Mouse (Mus musculus): ENCODE measurements around the gene Ttc32.
"Not testable (repeated sequence)": the region's sequence is repeated elsewhere in the genome, so short reads cannot be mapped to it uniquely, and the experiment has no call there.

The Ttc32 gene

DNA sequence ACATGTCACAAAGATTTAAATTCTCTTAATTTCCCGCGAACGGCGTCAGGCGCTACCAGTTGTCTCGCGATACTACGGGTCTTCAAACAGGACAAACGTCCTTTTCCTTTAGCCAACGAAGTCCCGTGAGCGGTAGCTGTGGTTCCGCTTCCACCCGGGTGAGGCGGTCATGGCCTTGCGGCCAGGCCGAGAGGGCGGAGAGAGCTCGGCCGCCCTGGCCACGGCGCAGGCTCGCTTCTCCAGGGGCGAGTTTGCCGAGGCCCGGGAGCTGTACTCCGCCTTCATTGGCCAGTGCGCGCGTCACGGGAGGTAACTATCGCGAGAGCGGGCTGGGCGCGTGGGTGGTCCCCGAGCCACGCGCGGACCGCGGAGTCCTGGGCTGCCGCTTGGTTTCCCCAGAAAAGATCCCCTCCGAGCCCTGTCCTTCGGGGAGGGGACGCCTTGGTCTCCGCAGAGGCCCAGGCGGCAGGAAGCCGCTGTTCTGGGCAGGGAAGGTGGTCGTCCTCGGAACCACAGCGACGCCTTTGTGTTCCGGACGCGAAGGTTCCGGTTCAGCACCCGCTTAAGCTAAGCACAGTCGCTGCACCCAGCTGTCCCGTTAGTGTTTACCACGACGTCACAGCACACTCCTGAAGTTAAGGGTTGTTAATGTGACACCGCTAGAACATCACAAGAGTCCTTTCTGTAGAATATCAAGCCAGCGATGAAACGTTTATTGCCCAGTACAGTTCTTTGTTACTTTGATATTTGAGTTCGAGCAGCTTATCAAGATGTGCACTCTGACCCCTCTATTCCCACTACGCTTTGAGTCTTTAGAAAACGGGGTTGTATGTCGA lies at the start of gene Ttc32:
Gene Ttc32 (plus strand): TSS at position 110 of the 836 bp plus-strand sequence.
- peak; percentile 96 to 97 for DNase-seq

DNA sequence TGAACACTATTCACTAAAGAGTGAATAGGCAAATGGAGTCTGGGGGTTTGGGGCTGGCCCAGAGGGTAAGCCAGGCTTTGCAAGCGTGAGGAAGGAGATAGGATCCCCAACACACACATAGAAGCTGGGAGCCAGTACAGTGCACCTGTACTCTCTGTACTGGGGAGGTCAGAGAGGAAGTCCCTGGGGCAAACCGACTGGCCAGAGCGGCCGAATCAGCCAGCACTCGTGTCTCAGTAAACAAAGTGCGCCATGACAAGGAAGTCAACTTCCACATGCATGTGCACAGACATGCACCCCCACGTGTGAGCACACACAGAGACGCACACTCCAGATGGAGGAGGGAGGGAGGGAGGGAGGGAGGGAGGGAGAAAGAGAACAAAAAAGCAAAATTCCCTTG lies 36.6 kb upstream of the Ttc32 start:
- no peak for DNase-seq

GRCm38 (mm10) chr12:8998318-8998717 lies 31.5 kb upstream of the Ttc32 start:
- DNase-seq, result peak; percentile 23 to 28

- DNase-seq, result peak; percentile 60 to 69
These were observed 27.7 kb upstream of the Ttc32 start for GRCm38 (mm10) chr12:9002038-9002648.

GRCm38 (mm10) chr12:9007146-9007545 lies 22.7 kb upstream of the Ttc32 start:
- no peak for DNase-seq

GRCm38 (mm10) chr12:9007811-9008210 lies 22.0 kb upstream of the Ttc32 start:
- no peak for DNase-seq

DNA sequence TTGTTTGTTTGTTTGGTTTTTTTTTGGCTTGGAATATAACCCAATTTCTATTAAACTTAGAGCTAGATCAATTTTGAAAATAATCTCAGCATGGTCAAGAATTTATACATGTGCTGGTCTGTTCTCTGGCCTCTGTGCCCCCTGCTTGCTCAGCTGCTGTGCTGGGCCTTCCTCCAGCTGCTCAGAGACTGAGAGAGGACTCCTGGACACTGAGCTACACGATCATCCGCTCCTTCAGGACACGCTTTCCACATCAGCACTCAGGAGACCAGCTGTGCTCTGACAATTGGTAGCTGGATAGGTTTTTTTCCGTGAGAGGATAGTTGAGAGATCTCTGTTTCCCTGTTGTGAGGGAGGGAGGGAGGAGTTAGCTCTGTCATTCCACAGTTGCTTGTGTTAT lies 19.5 kb upstream of the Ttc32 start:
- no peak for DNase-seq

- no peak for DNase-seq
These were observed 13.4 kb upstream of the Ttc32 start for GRCm38 (mm10) chr12:9016376-9016775.

DNA sequence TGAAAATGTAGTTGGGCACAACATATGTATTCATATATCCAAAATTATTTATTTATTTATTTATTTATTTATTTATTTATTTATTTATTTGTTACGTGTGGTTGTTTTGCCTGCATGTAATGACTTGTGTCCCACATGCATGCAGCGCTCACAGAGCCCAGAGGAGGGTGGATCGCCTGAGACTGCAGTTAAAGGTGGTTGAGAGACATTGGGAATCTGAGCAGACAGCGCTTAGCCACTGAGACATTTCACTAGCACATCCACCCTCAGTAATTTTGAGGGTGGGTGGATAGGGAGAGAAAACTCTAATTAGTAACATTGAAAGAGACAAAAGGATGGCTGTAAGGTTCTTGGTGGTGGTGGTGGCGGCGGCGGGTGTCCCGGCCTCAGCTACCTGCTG lies 9.4 kb upstream of the Ttc32 start:
- no peak for DNase-seq

DNA sequence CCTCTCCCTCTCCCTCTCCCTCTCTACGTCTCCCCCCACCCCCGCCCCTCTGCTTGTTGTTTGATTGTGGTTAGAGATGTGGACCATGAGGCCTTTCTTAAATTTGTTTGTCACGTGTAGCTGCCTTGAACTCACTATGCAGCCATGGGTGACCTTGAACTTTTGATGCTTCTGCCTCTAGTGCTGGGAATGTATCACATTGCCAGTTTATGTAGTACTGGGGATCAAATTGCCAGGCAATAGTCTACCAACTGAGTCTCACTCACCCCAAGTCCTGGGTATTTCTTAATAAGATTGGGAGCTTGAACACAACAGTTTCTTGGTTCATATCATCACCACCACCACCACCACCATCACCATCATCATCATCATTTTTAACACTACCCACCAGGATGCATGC lies 8.8 kb upstream of the Ttc32 start:
- DNase-seq, result no peak

DNA sequence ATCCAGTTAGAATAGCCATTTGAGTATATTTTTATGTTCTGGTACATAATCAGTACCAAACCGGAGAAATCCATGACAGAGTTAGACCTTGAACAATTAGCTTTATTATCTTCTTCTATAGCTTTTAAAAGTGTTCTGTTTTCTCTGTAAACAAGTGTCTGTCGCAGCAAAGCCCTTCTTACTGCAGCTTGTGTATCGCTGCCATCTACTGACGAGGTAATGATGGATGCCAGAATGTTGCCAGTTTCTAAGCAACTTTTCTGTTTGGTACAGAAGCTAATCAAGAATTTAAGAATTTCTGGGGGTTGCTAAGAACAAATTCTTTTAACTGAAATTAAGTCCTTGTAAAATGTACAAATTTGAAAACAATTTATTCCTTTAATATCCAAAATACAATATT lies 6.8 kb upstream of the Ttc32 start:
- no peak for DNase-seq

DNA sequence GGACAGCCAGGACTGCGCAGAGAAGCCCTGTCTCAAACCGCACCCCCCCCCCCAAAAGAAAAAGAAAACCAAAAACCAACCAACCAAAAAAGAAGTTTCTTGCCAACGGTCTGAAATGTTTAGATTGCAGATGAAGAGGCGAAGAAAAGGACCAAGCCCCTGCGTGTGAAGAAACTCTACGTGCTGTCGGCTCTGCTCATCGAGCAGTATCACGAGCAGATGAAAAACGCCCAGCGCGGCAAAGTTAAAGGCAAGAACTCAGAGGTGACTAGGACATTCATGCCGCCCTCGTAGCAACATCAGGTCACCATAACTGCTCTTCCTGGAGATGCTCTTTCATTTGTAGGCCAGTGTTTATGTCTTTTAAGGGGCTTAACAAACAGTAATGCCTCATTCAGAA lies 5.7 kb upstream of the Ttc32 start:
- no peak for DNase-seq

DNA sequence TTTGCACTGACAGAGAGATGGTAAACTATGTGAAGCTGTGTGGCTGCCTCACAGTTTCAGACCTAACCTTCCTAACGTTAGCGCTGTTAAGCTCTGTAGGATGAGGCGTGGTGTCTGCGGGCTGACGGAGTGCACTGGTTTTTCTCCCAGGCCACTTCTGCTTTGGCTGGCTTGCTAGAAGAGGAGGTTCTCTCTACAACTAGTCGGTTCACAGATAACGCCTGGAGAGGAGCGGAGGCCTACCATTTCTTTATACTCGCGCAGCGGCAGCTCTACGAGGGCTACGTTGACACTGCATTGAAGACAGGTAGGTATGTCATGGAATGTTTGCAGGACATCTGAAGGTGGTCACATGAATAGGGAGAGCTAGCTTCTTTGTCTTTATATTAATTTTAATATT lies 5.1 kb upstream of the Ttc32 start:
- DNase-seq, result no peak

- no peak for DNase-seq
These were observed 3.0 kb upstream of the Ttc32 start for GRCm38 (mm10) chr12:9026843-9027242.

- not testable (repeated sequence) for DNase-seq
These were observed 981 bp upstream of the Ttc32 start for GRCm38 (mm10) chr12:9028816-9029215.

DNA sequence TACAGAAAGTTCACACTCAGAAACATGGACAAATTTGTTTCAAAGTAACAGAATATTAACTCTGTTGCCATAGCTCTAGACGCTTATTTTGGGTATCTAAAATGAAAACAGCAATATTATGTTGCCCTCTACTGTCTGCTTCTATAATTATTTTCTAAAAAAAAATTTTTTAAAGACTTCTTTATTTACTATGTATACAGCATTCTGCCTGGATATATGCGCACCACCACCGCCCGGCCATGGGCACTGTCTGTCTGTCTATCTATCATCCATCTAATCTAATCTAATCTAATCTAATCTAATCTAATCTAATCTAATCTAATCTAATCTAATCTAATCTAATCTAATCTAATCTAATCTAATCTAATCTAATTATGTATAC lies 300 bp upstream of the Ttc32 start:
- no peak for DNase-seq

- no peak for DNase-seq
These were observed 1.4 kb downstream of the Ttc32 start for GRCm38 (mm10) chr12:9031166-9031565.

GRCm38 (mm10) chr12:9033140-9033539 lies 3.3 kb downstream of the Ttc32 start:
- peak in 1 of 2 experiments; percentile 21 for DNase-seq

DNA sequence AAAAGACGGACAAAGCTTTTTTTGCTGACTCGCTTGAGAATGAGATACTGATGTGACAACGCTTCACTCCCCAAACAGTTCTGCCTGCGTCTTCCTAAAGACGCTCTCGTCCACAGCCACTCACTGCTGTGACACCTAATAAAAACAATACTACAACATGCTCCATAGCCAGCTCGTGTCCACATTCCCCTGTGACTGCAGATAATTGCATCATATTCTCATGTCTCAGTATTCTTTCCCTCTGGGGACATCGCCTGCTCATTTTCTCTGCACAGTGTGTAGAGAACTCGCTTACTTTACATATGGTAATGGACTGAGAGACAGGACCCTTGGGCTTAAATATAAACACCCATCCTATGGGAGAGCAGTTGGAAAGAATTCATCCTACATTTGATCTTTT lies 6.6 kb downstream of the Ttc32 start:
- DNase-seq, result no peak

DNA sequence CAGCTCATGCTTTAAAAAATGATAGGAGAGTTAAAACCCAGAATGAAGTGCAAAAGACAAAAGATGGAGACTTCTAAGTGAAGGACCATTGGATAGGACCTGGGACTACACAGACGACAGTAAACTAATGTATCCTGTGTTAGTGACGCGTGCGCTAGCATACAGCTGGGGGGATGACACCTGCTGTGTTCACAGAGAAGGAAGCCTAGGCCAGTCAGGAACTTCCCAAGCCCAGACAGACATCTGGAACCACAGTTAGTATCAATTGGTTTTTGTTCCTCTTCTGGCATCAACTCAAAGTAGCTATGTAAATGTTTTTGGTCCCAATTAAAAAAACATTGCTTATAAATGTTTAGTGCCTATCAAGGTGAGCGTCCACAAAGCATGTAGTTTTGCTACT lies 10.4 kb downstream of the Ttc32 start:
- DNase-seq, result no peak

- no peak for DNase-seq
These were observed 10.9 kb downstream of the Ttc32 start for GRCm38 (mm10) chr12:9040686-9041085.

DNA sequence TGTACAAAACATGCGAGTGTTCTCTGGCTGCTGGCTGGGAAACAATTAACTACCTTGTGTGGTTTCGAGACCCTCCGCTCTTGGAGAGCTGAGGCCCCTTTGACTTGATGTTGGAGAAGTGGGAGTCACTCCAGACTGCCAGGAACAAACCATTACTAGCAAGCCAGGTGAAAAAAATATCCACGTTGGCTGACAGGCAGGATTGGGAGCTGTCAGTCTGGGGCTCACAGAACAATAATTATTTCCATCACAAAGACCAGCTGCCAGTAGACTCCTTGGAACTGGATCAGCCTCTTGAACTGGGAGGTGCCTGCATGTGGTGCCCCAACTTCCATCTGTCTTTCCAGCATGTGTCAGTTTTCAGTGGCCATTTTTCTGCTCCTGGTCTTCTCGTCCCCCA lies 12.5 kb downstream of the Ttc32 start:
- no peak for DNase-seq

DNA sequence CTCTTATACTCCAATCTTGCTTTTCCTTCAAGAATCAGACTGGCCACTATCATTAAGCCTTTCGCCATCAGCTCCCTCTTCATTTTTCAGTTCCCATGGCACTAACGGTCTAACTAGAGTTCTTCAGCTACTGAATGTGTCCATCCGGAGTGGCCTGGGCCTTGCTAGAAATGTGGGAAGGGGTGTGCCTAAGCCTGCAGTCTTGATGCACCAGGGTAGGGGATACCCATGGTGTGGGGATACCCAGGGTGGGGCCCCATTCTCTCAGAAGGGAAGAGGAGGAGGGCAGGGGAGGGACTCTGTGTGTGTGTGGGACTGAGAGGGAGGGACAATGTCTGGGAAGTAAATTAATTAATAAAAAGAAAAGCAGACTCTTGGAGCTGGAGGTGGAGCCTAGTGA lies 13.0 kb downstream of the Ttc32 start:
- DNase-seq, result no peak

- no peak for DNase-seq
These were observed 14.9 kb downstream of the Ttc32 start for GRCm38 (mm10) chr12:9044666-9045065.

DNA sequence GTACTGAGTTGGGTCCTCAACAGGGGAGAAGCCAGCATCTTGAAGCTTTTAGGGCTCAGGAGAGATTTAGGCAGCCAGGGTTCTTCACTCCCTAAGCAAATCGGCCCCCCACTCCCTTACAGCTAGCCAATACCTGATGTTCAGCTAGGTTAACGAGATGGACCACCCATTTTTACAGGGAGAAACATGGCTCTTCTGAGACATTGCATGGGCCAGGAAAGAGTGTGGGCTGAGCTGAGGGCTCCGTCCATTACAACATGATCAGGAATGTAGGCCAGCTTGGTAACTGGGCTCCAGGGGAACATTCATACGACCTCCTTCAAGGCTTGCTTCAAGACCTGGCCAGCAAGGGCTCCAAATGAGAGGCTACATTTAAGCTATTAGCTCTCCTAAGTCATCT lies 16.9 kb downstream of the Ttc32 start:
- no peak for DNase-seq

Measured in B cell, adult 2 months (primary cell).